Mouse (Mus musculus): ENCODE results near the gene Kcnip4. TPM values are rescaled to one million over a fixed set of nuclear protein-coding genes. Genes with fewer than 3 reads are reported as not detected.

The Kcnip4 gene
- polyA plus RNA-seq, 1 experiment from 2014 or later = 6.8 TPM

DNA sequence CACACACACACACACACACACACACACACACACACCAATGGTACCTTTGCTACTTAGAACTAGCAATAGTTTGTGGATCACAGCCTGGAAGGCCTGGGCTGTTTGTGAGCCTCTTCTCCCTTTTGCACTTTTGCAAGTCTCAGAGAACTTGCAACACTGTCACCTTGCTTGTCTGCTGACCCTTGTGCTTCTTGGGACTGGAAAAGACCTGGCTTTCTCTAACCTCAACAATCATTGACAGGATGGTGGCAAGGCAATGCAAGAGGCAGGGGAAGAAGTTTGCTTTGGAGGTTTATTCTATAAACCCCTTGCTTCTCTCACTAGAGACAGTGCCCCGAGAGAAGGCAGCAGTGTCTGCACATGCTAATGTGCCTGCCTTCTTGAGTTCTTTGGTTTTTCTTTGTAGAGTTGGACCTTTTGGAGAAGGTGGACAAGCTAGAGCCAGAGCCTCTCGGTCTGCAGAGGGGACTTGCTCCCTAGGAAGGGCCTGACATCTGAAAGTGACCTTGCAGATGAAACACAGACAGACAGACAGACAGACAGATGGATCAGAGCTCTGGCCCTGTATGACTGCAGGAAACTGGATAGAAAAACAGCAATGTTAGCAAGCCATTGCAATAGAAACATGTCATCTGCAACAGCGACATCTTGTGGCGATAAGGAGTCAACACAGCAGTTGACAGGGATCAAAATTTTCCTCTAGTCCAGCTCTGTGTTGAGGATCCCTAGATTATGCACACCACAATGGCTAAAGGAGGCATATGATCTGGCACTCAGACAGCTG, 174.4 kb downstream of the Kcnip4 start:
- 26% methylated on average over 4 of the region's 4 CpGs for WGBS
- H3K27ac ChIP-seq = no peak overlapping the region
- no peak overlapping the region for H3K9ac ChIP-seq (replicated peaks)
- no peaks in the 10 kb centered on the region for H3K9me3 ChIP-seq
- no peak overlapping the region for H3K4me2 ChIP-seq (replicated peaks)
- peak; percentile 81 for ATAC-seq
- H3K36me3 ChIP-seq = no peaks in the 10 kb centered on the region
- H3K27me3 ChIP-seq = no peaks in the 10 kb centered on the region
- H3K4me1 ChIP-seq (replicated peaks) = no peaks in the 10 kb centered on the region
- no peak overlapping the region for H3K4me3 ChIP-seq (replicated peaks)

DNA sequence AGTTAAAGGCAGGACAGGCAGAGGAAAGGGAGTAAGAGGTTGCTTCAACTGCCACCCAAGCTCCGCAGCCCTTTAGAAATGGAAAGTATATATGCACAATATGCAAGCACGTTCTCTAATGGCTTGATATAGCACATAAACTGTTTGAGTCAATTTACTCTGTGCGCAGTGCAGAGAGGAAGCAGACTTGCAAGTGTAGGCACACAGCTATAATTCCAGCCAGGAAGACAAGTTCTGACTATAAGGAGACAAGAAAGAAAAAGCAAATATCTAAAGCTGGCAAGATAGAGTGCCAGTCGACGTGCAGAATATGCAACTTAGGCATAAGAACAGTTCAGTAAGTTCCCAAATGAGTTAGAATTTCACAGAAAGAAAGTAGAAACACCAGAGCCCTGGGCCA, 175.2 kb downstream of the Kcnip4 start:
- Histone ChIP-seq H3K27ac (no peak overlapping the region), H3K9me3 (no peaks in the 10 kb centered on the region), H3K4me1 (replicated peaks) (no peaks in the 10 kb centered on the region), H3K4me2 (replicated peaks) (no peak overlapping the region), H3K36me3 (no peaks in the 10 kb centered on the region), H3K9ac (replicated peaks) (no peak overlapping the region), H3K27me3 (no peaks in the 10 kb centered on the region), H3K4me3 (replicated peaks) (no peak overlapping the region)
- no peak for ATAC-seq
- 91% methylated on average over 5 of the region's 5 CpGs for WGBS

DNA sequence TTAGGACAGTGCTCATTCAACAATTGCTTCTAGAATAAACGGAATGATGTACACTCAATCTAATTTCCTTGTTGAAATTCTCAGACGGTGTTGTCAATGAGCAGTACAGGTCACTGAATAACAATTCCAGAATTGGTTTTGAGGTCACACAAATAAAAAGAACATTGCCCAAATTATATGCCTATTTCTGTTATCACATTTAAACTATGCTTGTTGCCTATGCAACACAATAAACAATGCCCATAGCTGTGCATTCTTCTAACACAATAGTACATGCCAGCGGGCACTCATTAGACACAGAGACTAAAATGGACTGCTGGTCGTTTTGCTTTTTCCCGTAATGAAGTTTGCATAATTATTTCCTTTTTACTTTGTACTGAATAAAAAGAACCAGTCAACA, 176.2 kb downstream of the Kcnip4 start:
- ATAC-seq = no peak
- H3K36me3 ChIP-seq = no peaks in the 10 kb centered on the region
- 62% methylated on average over 5 of the region's 5 CpGs for WGBS

DNA sequence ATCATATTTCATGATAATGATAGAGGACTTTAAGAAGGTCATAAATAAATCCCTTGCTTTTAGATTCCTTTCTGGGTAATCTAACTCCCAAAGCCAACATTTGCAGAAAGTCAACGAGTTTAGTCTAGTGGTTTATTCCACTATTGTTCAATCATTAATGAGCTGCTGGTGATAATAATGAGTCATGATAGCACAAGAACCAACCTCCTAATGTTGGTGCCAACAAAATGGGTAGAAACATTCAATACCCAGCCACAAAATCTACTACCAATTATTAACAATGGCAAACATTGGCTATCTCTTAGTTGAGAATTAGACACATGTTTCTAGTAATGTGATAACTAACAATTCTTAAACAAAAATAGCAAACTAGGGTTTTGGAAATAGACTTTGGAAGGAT, 180.1 kb downstream of the Kcnip4 start:
- no peak for ATAC-seq
- Histone ChIP-seq H3K9me3 (no peaks in the 10 kb centered on the region), H3K27me3 (no peaks in the 10 kb centered on the region), H3K27ac (no peak overlapping the region), H3K36me3 (no peaks in the 10 kb centered on the region), H3K9ac (replicated peaks) (no peak overlapping the region), H3K4me2 (replicated peaks) (no peak overlapping the region), H3K4me1 (replicated peaks) (no peaks in the 10 kb centered on the region), H3K4me3 (replicated peaks) (no peak overlapping the region)
- 79% methylated on average over 1 of the region's 1 CpGs for WGBS

More for the DNA sequence above, 176.2 kb downstream of the Kcnip4 start:
- Histone ChIP-seq H3K4me2 (replicated peaks) (no peak overlapping the region), H3K9me3 (no peaks in the 10 kb centered on the region), H3K27me3 (no peaks in the 10 kb centered on the region), H3K27ac (no peak overlapping the region), H3K9ac (replicated peaks) (no peak overlapping the region), H3K4me3 (replicated peaks) (no peak overlapping the region), H3K4me1 (replicated peaks) (no peaks in the 10 kb centered on the region)

DNA sequence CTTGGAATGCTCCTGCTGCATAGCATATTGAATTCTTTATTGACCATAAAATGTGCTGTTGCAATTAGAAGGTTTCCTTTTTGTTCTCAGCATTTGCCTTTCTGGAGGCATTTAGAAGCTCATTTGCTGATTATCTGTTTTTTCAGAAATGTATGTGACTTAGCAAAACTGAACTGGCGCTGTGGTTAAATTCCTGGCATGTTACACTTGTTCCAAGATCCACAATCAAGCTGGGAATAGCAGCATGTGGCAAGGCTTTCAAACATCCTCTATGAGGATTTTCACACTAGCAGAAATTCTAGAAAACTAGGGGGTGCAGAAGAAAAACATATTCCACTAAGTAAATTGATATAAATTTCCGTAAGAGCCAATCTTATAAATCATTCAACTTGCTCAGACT, 187.5 kb downstream of the Kcnip4 start:
- H3K9ac ChIP-seq (replicated peaks) = no peak overlapping the region
- no peak overlapping the region for H3K27ac ChIP-seq
- no peak for ATAC-seq
- H3K4me2 ChIP-seq (replicated peaks) = no peak overlapping the region
- no peaks in the 10 kb centered on the region for H3K9me3 ChIP-seq
- H3K36me3 ChIP-seq = no peaks in the 10 kb centered on the region
- WGBS = 56% methylated on average over 2 of the region's 2 CpGs
- H3K27me3 ChIP-seq = no peaks in the 10 kb centered on the region
- 0 out of 2 replicates have a peak, but pooled peaks cover 3% of the 10 kb centered on the region for H3K4me1 ChIP-seq (replicated peaks)
- H3K4me3 ChIP-seq (replicated peaks) = no peak overlapping the region

DNA sequence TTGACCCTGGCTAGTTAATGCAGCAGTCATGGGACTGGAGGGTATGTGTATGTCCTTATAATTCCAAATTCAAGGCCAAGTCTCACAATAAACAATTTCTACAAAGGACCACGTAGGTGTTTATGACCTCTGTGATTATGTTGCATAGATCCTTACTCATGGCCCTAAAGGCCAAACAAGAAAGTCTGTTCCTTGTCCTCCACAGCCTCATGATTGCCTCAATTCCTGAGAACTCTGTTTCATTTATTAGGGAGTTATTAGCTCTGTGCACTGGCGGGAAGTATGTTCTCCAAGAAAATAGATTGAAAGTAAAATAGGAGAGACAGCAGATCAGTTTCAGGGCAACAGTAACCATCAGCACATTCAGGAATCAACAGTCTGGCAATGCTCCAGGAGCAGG, 191.6 kb downstream of the Kcnip4 start:
- ATAC-seq = no peak
- Histone ChIP-seq H3K4me3 (replicated peaks) (no peak overlapping the region), H3K36me3 (no peaks in the 10 kb centered on the region), H3K27ac (no peak overlapping the region), H3K4me1 (replicated peaks) (0 out of 2 replicates have a peak, but pooled peaks cover 3% of the 10 kb centered on the region), H3K9ac (replicated peaks) (no peak overlapping the region), H3K9me3 (no peaks in the 10 kb centered on the region), H3K4me2 (replicated peaks) (no peak overlapping the region), H3K27me3 (no peaks in the 10 kb centered on the region)
- WGBS = 92% methylated on average over 2 of the region's 2 CpGs

DNA sequence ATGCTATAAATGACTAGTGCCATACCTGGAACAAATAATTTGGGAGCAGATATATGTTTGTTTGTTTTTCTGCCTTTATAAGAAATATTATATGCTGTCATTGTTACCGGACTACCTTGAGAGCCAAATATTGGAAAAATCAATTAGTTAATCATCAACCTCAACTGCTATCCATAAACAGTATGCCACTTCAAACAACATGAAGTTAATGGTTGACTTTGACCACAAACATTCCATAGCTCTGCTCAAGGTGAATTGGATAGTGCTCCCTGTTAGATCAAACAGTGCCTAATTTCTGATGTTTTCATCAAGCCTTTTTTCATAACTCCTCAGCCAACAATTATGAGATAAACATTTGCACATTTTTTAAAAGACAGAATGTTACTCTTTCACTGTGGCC, 195.7 kb downstream of the Kcnip4 start:
- H3K4me2 ChIP-seq (replicated peaks) = no peak overlapping the region
- no peaks in the 10 kb centered on the region for H3K4me1 ChIP-seq (replicated peaks)
- no peaks in the 10 kb centered on the region for H3K36me3 ChIP-seq
- H3K27ac ChIP-seq = no peak overlapping the region
- no peak for ATAC-seq
- no peaks in the 10 kb centered on the region for H3K27me3 ChIP-seq
- H3K9me3 ChIP-seq = no peaks in the 10 kb centered on the region
- no peak overlapping the region for H3K4me3 ChIP-seq (replicated peaks)
- 100% methylated on average over 1 of the region's 1 CpGs for WGBS
- no peak overlapping the region for H3K9ac ChIP-seq (replicated peaks)

DNA sequence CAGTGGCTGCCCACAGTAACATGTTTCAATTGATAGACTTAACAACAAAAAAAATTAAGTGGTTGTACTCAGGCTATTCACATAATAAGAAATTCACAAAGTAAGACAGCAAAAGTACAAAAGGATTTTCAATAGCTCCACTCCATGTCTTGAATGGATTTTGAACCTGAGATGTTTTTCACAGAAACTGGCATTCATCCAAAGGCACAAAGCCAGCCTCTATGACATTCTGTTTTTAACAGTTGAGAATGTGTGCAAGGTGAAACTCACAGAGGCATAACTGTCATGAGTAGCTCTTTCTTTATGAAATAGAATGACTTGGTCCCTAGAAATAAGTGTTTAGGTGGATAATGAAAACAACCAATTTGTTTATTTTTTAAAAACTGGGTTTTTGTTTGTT, 206.0 kb downstream of the Kcnip4 start:
- no peak for ATAC-seq
- Histone ChIP-seq H3K27ac (no peak overlapping the region), H3K4me2 (replicated peaks) (no peak overlapping the region), H3K4me3 (replicated peaks) (no peak overlapping the region), H3K9ac (replicated peaks) (no peak overlapping the region), H3K27me3 (no peaks in the 10 kb centered on the region), H3K9me3 (no peaks in the 10 kb centered on the region), H3K4me1 (replicated peaks) (no peaks in the 10 kb centered on the region), H3K36me3 (no peaks in the 10 kb centered on the region)

DNA sequence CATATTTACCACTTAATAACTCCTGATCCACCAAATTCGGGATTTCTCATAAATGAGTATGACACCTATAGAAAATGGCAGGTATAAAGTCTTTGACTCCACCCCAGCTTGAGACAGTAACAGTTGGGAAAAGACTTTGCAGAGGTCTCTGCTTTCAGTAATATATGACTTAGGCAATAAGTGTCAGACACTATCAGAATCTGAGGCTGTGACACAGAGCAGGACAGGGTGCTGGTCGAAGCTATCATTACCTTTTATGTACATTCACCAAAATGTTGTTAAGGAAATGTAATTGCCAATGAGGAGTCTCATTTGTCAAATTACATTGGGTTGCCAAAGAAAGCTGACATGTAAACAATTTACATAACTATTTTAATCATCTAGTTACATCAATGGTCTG, 206.8 kb downstream of the Kcnip4 start:
- Histone ChIP-seq H3K4me2 (replicated peaks) (no peak overlapping the region), H3K36me3 (no peaks in the 10 kb centered on the region), H3K4me3 (replicated peaks) (no peak overlapping the region), H3K9ac (replicated peaks) (no peak overlapping the region), H3K9me3 (no peaks in the 10 kb centered on the region), H3K4me1 (replicated peaks) (no peaks in the 10 kb centered on the region), H3K27ac (no peak overlapping the region), H3K27me3 (no peaks in the 10 kb centered on the region)
- 92% methylated on average over 2 of the region's 2 CpGs for WGBS
- ATAC-seq = no peak

DNA sequence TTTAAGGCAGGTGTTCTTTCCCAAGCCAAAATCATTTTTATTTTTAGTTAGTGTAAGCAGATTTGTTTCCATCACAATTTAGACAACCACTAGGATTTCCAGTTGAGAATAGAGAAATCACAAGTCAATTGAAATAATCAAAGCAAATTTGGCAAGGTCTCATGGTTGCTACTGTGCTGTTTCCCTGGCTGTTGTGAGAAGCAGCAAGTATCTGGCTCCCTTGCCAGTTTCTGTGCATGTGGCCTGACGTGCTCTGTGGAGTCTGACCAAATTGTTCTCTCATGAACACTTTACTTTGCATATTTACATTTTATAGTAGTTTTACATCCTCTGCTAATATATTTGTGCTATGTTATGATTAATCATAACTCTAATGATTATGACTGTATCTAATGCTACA, 217.9 kb downstream of the Kcnip4 start:
- no peak overlapping the region for H3K4me3 ChIP-seq (replicated peaks)
- no peak overlapping the region for H3K9ac ChIP-seq (replicated peaks)
- no peak overlapping the region for H3K4me2 ChIP-seq (replicated peaks)
- H3K4me1 ChIP-seq (replicated peaks) = no peaks in the 10 kb centered on the region
- no peaks in the 10 kb centered on the region for H3K36me3 ChIP-seq
- no peak for ATAC-seq
- H3K27ac ChIP-seq = no peak overlapping the region
- WGBS = 97% methylated on average over 1 of the region's 1 CpGs
- H3K27me3 ChIP-seq = no peaks in the 10 kb centered on the region
- no peaks in the 10 kb centered on the region for H3K9me3 ChIP-seq

DNA sequence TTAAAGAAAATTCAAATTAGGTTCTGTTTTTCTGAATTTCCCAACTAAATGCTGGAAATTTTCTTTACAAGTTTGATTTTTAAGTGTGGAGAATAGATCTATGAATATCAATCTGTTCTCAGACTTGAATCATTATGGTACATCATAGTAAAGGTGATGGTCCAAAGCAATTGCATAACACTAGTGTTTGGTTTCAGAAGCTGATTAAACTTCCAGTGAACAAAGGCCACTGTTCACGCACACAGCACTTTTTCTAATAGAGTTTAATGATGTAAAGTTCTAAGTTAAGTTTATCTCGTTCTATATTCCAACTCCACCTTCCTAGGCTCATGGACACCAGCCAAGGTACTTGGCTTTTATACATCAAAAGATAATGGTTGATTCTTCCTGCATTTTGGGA, 219.4 kb downstream of the Kcnip4 start:
- ATAC-seq = no peak
- H3K9ac ChIP-seq (replicated peaks) = no peak overlapping the region
- 80% methylated on average over 2 of the region's 2 CpGs for WGBS

DNA sequence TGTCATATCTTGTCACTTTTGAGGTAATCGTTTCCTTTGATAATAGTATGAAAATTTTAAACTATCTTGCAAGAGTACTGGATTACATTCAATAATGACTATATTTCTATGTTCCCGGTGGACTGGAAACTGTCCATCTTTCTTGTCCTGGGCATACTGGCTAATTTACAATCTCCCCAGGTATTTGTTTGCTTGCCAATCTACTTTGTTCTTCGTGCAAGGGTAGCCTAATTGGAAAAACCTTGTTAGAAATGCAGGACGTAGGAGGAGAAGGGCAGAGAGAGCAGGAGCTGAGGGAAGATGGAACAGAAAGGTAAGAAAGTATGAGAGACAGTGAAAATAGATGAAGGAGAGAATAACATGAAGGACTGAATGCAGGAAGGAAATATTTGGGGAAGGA, 226.1 kb downstream of the Kcnip4 start:
- Histone ChIP-seq H3K9me3 (no peaks in the 10 kb centered on the region), H3K4me2 (replicated peaks) (no peak overlapping the region), H3K4me3 (replicated peaks) (no peak overlapping the region), H3K27ac (no peak overlapping the region), H3K9ac (replicated peaks) (no peak overlapping the region), H3K4me1 (replicated peaks) (no peaks in the 10 kb centered on the region), H3K36me3 (no peaks in the 10 kb centered on the region), H3K27me3 (no peaks in the 10 kb centered on the region)
- 73% methylated on average over 4 of the region's 4 CpGs for WGBS
- no peak for ATAC-seq

More for the DNA sequence above, 219.4 kb downstream of the Kcnip4 start:
- no peak overlapping the region for H3K4me3 ChIP-seq (replicated peaks)
- no peak overlapping the region for H3K4me2 ChIP-seq (replicated peaks)
- no peak overlapping the region for H3K27ac ChIP-seq
- H3K27me3 ChIP-seq = no peaks in the 10 kb centered on the region
- no peaks in the 10 kb centered on the region for H3K4me1 ChIP-seq (replicated peaks)
- no peaks in the 10 kb centered on the region for H3K36me3 ChIP-seq
- no peaks in the 10 kb centered on the region for H3K9me3 ChIP-seq

DNA sequence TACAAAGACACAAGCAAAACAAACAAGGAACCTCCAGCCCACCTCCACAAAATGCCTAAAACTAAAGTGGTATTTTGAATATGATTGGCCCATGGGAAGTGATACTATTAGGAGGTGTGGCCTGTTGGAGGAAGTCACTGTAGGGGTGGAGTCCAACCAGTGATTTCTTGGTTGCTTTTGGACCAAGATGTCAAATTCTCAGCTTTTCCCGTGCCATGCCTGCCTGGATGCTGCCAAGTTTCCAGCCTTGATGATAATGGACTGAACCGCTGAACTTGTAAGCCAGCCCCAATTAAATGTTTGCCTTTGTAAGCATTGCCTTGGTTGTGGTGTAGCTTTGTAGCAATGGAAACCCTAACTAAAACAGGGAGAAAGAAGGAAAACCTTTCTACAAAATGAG, 232.3 kb downstream of the Kcnip4 start:
- WGBS = 87% methylated on average over 2 of the region's 2 CpGs
- Histone ChIP-seq H3K4me1 (replicated peaks) (no peaks in the 10 kb centered on the region), H3K36me3 (no peaks in the 10 kb centered on the region), H3K4me3 (replicated peaks) (no peak overlapping the region), H3K9ac (replicated peaks) (no peak overlapping the region), H3K27ac (no peak overlapping the region), H3K9me3 (no peaks in the 10 kb centered on the region), H3K27me3 (no peaks in the 10 kb centered on the region), H3K4me2 (replicated peaks) (no peak overlapping the region)
- ATAC-seq = no peak
